Mouse (Mus musculus) stomach, postnatal 0 days (tissue): ENCODE measurements around the gene Lrp3.

Experiments
- CTCF ChIP-seq: IDR thresholded peaks from 2 replicates; pipeline ENCODE4 v1.5.1; 2016; ENCODE audit warnings: antibody characterized with exemption, low read depth, mild to moderate bottlenecking, moderate library complexity
- EP300 ChIP-seq: optimal IDR thresholded peaks from 2 replicates; pipeline ENCODE3; 2016; ENCODE audit warnings: antibody characterized with exemption

- TF ChIP-seq EP300 (no peak), CTCF (no peak)
Measured at GRCm38 (mm10) chr7:35215225-35215624, at the start of gene Lrp3.
